12 mouse cellular contexts compared by ENCODE assay signal in the genomic region with DNA sequence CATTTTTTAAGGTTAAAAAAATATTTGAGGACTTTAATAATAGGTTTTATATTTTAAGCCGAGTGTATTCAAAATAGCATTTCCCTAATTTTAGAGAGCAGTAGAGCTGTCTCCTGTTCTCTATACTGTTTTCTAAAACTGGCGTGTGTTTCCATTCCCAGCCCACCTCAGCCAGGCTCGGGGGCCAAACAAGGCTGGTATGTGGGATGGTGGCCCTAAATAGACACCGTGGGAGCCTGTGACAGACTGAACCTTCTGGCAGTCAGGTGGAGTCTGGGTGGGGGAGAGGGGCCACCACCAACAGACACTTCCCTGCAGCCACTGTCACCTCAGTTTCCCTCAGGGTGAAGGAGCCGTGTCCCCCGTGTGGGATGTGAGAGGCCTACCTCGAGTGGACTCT.
"Had no signal": no experiment of that assay in that cellular context is flagged by ENCODE, and none has a peak within 500 bp of the region (broad histone marks: within the 10 kb centered on the region; RNA-seq: fewer than 3 reads in every experiment).

No protein-coding gene starts in this region.

- ATAC-seq: intestine, embryonic 16.5 days; lung, postnatal 0 days had no signal

- DNase-seq: kidney, adult 2 months; kidney, postnatal 25 days; layer of hippocampus, adult 9-11 months; layer of hippocampus, postnatal 36 days; lung, adult 2 months; lung, postnatal 4 days; midbrain, embryonic 14.5 days; spleen, adult 18-20 months; thymus, adult 2 months; thymus, postnatal 25 days had no signal
